Mouse (Mus musculus) neural tube, embryonic 12.5 days (tissue): ENCODE results near the gene Gm16442. TPM values are rescaled to one million over a fixed set of nuclear protein-coding genes. Genes with fewer than 3 reads are reported as not detected.
"Not testable (repeated sequence)": the region's sequence is repeated elsewhere in the genome, so short reads cannot be mapped to it uniquely, and the experiment has no call there.

Source experiments
- ATAC-seq: fragments of 200-750 bp; cut with Nextera tagmentation; 2 replicates; pipeline ENCODE4 v1.8.0; 2017; ENCODE audit warnings: low read depth, mild to moderate bottlenecking, moderate TSS enrichment, moderate library complexity; ENCODE audit not compliant: low FRiP score
- H3K27ac ChIP-seq: fragments of 300-500 bp; sonication (generic); 2 replicates; pipeline ENCODE4 v1.5.1; 2016
- H3K27me3 ChIP-seq: fragments of 300-500 bp; sonication (generic); replicated peaks from 2 replicates; pipeline ENCODE4 v1.6.1; 2016; ENCODE audit warnings: mild to moderate bottlenecking
- H3K36me3 ChIP-seq: fragments of 300-500 bp; sonication (generic); 2 replicates; pipeline ENCODE4 v1.6.1; 2016; ENCODE audit warnings: mild to moderate bottlenecking
- H3K4me1 ChIP-seq: fragments of 300-500 bp; sonication (generic); 2 replicates; pipeline ENCODE4 v1.6.1; 2016
- H3K4me2 ChIP-seq: fragments of 300-500 bp; sonication (generic); replicated peaks from 2 replicates; pipeline ENCODE4 v1.6.1; 2016; ENCODE audit warnings: mild to moderate bottlenecking
- H3K4me3 ChIP-seq: fragments of 300-500 bp; sonication (generic); 2 replicates; pipeline ENCODE4 v1.5.1; 2016
- H3K9ac ChIP-seq: fragments of 300-500 bp; sonication (generic); 2 replicates; pipeline ENCODE4 v1.6.1; 2016; ENCODE audit warnings: mild to moderate bottlenecking
- H3K9me3 ChIP-seq: fragments of 300-500 bp; sonication (generic); 2 replicates; pipeline ENCODE4 v1.6.1; 2016; ENCODE audit warnings: mild to moderate bottlenecking
- WGBS: fragments of 180-500 bp; shearing (Covaris S2); methylation state at CpG from one replicate; pipeline ENCODE4 v1.1.7; 2016; 5-methylcytosine and 5-hydroxymethylcytosine counted together
- polyA plus RNA-seq: library from polyadenylated mRNA; unstranded; fragments of >200 nt; fragmentation: Nextera tagmentation; extraction: Ambion mirVana; gene quantifications from 2 replicates; pipeline ENCODE4 v1.2.1, GENCODE M21; 2016

The Gm16442 gene
- polyA plus RNA-seq, result not detected in 2 replicates

DNA sequence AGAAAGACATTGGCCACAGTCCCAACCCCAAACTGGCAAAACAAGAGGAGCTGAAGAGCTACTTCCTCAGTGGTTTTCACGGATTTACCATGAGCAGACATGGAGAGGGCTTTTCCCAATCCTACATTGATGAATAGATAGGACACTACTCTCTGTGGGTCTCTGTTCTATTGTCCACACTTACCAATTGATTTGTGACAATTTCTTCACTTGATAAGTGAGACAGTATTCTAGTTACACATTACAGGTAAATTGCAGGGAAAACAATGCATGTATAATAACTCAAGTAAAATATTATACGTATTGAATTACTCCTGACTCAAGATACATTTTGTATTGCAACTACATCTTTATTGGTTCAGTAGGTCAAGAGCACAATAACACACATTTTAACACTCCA lies at the start of gene Gm16442:
TSS of gene Gm16442 (minus strand) at position 101 of the 400 bp plus-strand sequence.
- H3K9me3 ChIP-seq, H3K27ac ChIP-seq, ATAC-seq, H3K4me3 ChIP-seq, H3K27me3 ChIP-seq, H3K4me2 ChIP-seq, H3K9ac ChIP-seq, H3K36me3 ChIP-seq, H3K4me1 ChIP-seq: not testable (repeated sequence)
- WGBS, result no CpG with 5 or more reads among the region's 2 CpGs

DNA sequence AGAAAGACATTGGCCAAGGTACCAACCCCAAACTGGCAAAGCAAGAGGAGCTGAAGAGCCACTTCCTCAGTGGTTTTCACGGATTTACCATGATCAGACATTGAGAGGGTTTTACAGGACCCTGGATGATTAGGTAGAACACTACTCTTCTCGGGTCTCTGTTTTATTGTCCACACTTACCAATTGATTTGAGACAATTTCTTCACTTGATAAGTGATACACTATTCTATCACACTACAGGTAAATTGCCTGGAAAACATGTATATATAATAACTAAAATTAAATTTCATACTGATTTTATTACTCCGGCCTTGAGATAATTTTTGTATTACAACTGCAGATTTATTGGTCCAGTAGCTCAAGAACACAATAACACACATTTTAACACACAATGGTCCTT lies 45.9 kb upstream of the Gm16442 start, which contains the start of gene Vmn1r94:
TSS of gene Vmn1r94 (minus strand) at position 101 of the 400 bp plus-strand sequence.
- not testable (repeated sequence) for H3K4me2 ChIP-seq, H3K4me3 ChIP-seq, H3K9ac ChIP-seq, H3K36me3 ChIP-seq, H3K4me1 ChIP-seq, ATAC-seq, H3K27ac ChIP-seq, H3K27me3 ChIP-seq, H3K9me3 ChIP-seq
- WGBS, result no CpG with 5 or more reads among the region's 3 CpGs

DNA sequence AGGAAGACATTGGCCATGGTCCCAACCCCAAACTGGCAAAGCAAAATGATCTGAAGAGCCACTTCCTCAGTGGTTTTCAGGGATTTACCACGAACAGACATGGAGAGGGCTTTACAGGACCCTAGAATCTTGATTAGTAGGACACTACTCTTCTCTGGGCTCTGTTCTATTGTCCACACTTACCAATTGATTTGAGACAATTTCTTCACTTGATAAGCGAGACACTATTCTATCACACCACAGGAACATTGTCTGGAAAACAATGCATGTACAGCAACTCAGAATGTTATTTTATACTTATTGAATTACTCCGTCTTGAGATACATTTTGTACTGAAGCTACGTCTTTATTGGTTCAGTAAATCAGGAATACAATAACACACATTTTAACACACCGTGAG lies 16.6 kb upstream of the Gm16442 start, which contains the start of gene Vmn1r93:
TSS of gene Vmn1r93 (minus strand) at position 101 of the 400 bp plus-strand sequence.
- ATAC-seq, H3K27me3 ChIP-seq, H3K27ac ChIP-seq, H3K9me3 ChIP-seq, H3K4me3 ChIP-seq, H3K4me2 ChIP-seq, H3K9ac ChIP-seq, H3K36me3 ChIP-seq, H3K4me1 ChIP-seq: not testable (repeated sequence)
- WGBS, result no CpG with 5 or more reads among the region's 5 CpGs

DNA sequence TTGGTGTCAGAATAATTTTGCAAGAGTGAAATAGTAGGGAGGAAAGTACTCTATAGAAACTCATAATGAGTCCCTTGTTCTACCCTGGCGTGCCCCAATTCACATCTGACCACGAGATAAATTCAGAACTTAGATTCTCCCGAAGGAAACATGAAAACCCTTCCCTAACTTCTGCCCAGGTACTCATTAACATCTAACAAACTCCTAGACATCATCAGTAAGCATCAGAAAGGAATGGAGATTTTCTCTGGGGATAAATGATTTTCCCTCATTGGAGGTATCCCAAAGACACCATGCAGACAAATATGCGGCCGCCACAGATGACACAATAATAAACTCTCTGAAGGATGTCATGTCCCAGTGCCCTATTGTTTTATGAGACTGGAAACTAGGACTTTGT lies 23.0 kb downstream of the Gm16442 start, which contains the start of gene Vmn1r91:
TSS of gene Vmn1r91 (plus strand) at position 301 of the 400 bp plus-strand sequence.
- H3K9ac ChIP-seq, H3K4me2 ChIP-seq, H3K27ac ChIP-seq, H3K27me3 ChIP-seq, H3K4me1 ChIP-seq, H3K36me3 ChIP-seq, H3K9me3 ChIP-seq, H3K4me3 ChIP-seq, ATAC-seq: not testable (repeated sequence)
- 87% methylated on average over 5 of the region's 5 CpGs for WGBS

DNA sequence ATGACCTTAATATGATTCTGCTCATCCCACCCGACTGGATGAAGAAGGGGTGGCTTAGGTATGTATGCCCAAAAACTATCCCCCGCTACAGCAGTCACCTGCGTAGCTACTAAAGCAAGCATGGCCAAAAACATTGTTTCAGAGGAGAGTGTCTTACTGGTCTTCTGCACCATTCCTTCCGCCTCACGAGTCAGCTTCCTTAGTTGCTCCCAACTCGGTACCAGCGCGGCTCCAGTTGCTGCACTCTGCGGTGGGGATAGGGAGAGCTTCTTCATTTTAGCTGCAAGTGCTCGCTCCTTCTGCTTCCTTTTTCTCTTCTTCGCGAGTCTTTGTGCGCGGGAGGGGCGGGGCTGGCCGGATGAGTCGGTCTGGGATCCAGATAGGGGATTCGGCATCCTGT lies 44.3 kb downstream of the Gm16442 start:
- not testable (repeated sequence) for H3K9ac ChIP-seq, H3K27me3 ChIP-seq, H3K4me1 ChIP-seq, H3K9me3 ChIP-seq, ATAC-seq, H3K27ac ChIP-seq, H3K36me3 ChIP-seq, H3K4me2 ChIP-seq, H3K4me3 ChIP-seq
- 69% methylated on average over 18 of the region's 18 CpGs for WGBS

Other genes starting within 250 kb of the Gm16442 start
- gene Ceacam19, start 234.6 kb downstream of the Gm16442 start, polyA plus RNA-seq, result not detected in 2 replicates
- gene Pvr, start 201.4 kb downstream of the Gm16442 start, polyA plus RNA-seq, result 5.9 and 6.8 TPM in 2 replicates
- 0.14 TPM in 1 of 2 replicates, not detected in the other for gene Igsf23, start 171.8 kb downstream of the Gm16442 start, polyA plus RNA-seq
- not detected in 2 replicates for gene Ceacam20, start 157.2 kb downstream of the Gm16442 start, polyA plus RNA-seq
- not detected in 2 replicates for gene Nlrp9b, start 131.1 kb downstream of the Gm16442 start, polyA plus RNA-seq
- not detected in 2 replicates for gene Vmn1r91, start 22.9 kb downstream of the Gm16442 start, polyA plus RNA-seq
- not detected in 2 replicates for gene Vmn1r93, start 16.5 kb upstream of the Gm16442 start, polyA plus RNA-seq
- gene Vmn1r94, start 45.8 kb upstream of the Gm16442 start, polyA plus RNA-seq, result not detected in 2 replicates
- not detected in 2 replicates for gene Vmn1r95, start 71.1 kb upstream of the Gm16442 start, polyA plus RNA-seq
- gene Gm6164, start 83.0 kb upstream of the Gm16442 start, polyA plus RNA-seq, result not detected in 2 replicates
- not detected in 2 replicates for gene Gm4498, start 111.2 kb upstream of the Gm16442 start, polyA plus RNA-seq
- not detected in 2 replicates for gene Gm5890, start 140.3 kb upstream of the Gm16442 start, polyA plus RNA-seq
- not detected in 2 replicates for gene Gm4133, start 211.5 kb upstream of the Gm16442 start, polyA plus RNA-seq